Comparison of ENCODE assay signal across 10 mouse cellular contexts in the genomic region with DNA sequence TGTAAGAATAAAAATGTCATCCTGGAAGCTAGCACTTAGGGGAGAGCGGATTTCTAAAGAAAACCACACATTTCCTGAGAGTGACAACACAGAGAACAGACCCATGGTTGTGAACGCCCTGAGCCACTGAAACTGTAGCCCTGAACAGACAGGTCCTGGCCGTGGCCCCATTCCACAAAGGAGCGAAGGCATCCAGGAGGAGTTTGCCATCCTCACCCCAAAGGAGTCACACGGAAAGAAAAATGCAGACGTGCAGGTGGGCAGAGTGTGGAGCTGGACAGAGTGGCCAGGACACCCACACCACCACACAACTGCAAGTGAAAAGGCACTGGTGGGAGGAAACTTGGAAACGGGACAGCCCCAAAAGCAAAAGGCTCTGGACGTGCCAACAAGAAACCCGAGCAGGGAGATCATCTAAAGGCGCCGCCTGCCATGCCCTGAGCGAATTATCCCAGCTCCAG.
DNase-seq lines count a peak whose midpoint lies in the region; ATAC-seq and TF ChIP-seq lines count a peak whose summit lies in the region.
"Had no signal": no experiment of that assay in that cellular context is flagged by ENCODE, and none has a peak within 500 bp of the region (broad histone marks: within the 10 kb centered on the region; RNA-seq: fewer than 3 reads in every experiment).

No protein-coding gene starts in this region.

- TF ChIP-seq CTCF in kidney, adult 2 months (conservative IDR thresholded peaks at IDR 0.05; ENCODE audit: insufficient read depth, insufficient read length, low read depth, low read length) = no peak

- no peak for TF ChIP-seq POLR2A in kidney, adult 2 months (IDR thresholded peaks at IDR 0.05; ENCODE audit: low read depth, low read length)

- no peaks in the 10 kb centered on the region for H3K36me3 ChIP-seq in kidney, adult 2 months (ENCODE audit: control insufficient read depth, insufficient read depth, low read length)
- no peaks in the 10 kb centered on the region for H3K36me3 ChIP-seq in kidney, embryonic 14.5 days (ENCODE audit: control insufficient read depth, insufficient read depth, low read length)
- H3K36me3 ChIP-seq: neural tube, embryonic 12.5 days had no signal

- H3K4me1 ChIP-seq in kidney, adult 2 months (ENCODE audit: control insufficient read depth, insufficient read depth, low read length) = no peaks in the 10 kb centered on the region
- peaks cover 16% of the 10 kb centered on the region; the same call in 1 of the 2 replicates for H3K4me1 ChIP-seq in kidney, embryonic 14.5 days (ENCODE audit: control insufficient read depth, insufficient read depth, low read length)

- no peaks in the 10 kb centered on the region for H3K27me3 ChIP-seq in kidney, adult 2 months (replicated peaks; ENCODE audit: control insufficient read depth, insufficient read depth, low read length)
- no peaks in the 10 kb centered on the region for H3K27me3 ChIP-seq in kidney, embryonic 14.5 days (ENCODE audit: control insufficient read depth, insufficient read depth, low read length)

- no peak overlapping the region for H3K4me2 ChIP-seq in kidney, embryonic 14.5 days (replicated peaks; ENCODE audit: low read depth, low read length)
- H3K4me2 ChIP-seq: neural tube, embryonic 12.5 days had no signal

- 53% methylated on average over 12 of the region's 12 CpGs for WGBS in kidney, adult 2 months
- WGBS in kidney, embryonic 14.5 days = 53% methylated on average over 12 of the region's 12 CpGs

- H3K9ac ChIP-seq in kidney, embryonic 14.5 days (ENCODE audit: low read depth, low read length) = no peak overlapping the region
- H3K9ac ChIP-seq: neural tube, embryonic 12.5 days had no signal

- DNase-seq in kidney, adult 2 months = peak; percentile 61
- DNase-seq in brain, adult 2 months (ENCODE audit: low read depth, low spot score) = peak; percentile 81
- DNase-seq in gastrocnemius, postnatal 10 days = peak; percentile 56
- peak; percentile 34 for DNase-seq in lung, postnatal 36 days
- DNase-seq in layer of hippocampus, adult 9-11 months = no peak
- DNase-seq in urinary bladder, adult 2 months (ENCODE audit: low spot score) = no peak
- no peak for DNase-seq in embryo, embryonic 11 days
- DNase-seq: thymus, postnatal 36 days had no signal

- no peaks in the 10 kb centered on the region for H3K9me3 ChIP-seq in kidney, embryonic 14.5 days (ENCODE audit: control insufficient read depth, low read length)
- H3K9me3 ChIP-seq: neural tube, embryonic 12.5 days had no signal

- no peak for ATAC-seq in kidney, embryonic 14.5 days (ENCODE audit: low FRiP score, low TSS enrichment)

- no peak overlapping the region for H3K4me3 ChIP-seq in kidney, adult 2 months (ENCODE audit: insufficient read depth, low read depth, low read length)
- H3K4me3 ChIP-seq in kidney, embryonic 14.5 days (ENCODE audit: low read length) = no peak overlapping the region
- H3K4me3 ChIP-seq: neural tube, embryonic 12.5 days had no signal

- 0 out of 2 replicates have a peak overlapping the region, but pooled peaks have one; percentile 4 for H3K27ac ChIP-seq in kidney, adult 2 months (ENCODE audit: insufficient read depth, low read depth, low read length)
- no peak overlapping the region for H3K27ac ChIP-seq in kidney, embryonic 14.5 days (ENCODE audit: low read depth, low read length)
- H3K27ac ChIP-seq: neural tube, embryonic 12.5 days had no signal

Comparison
In these comparisons a context has a peak if more than half of its experiments do, and no peak if none do; other contexts are left out.
1. DNase-seq: peak in kidney, adult 2 months (single experiment), brain, adult 2 months (single experiment), gastrocnemius, postnatal 10 days (single experiment) and lung, postnatal 36 days (single experiment); none in layer of hippocampus, adult 9-11 months (single experiment), urinary bladder, adult 2 months (single experiment) and embryo, embryonic 11 days (single experiment).